Mouse (Mus musculus): ENCODE measurements at regions not wholly inside any gene's neighbourhood (a gene's known extent, or its start where the extent isn't known, plus 50 kb on each side); places are given as distances from the start of the nearest gene placed in this dataset.
"Not testable (repeated sequence)": the region's sequence is repeated elsewhere in the genome, so short reads cannot be mapped to it uniquely, and the experiment has no call there.

GRCm38 (mm10) chr16:42412031-42412430 is 71.6 kb upstream of the Gap43 start:
- H3K4me2 ChIP-seq (ENCODE audit: low read depth, low read length); H3K27me3 ChIP-seq (ENCODE audit: control insufficient read depth, insufficient read depth, low read length); ATAC-seq (ENCODE audit: insufficient read depth, low FRiP score); H3K9me3 ChIP-seq (replicated peaks; ENCODE audit: control insufficient read depth, low read length); H3K36me3 ChIP-seq (ENCODE audit: control insufficient read depth, insufficient read depth, low read length); H3K4me1 ChIP-seq (ENCODE audit: control insufficient read depth, insufficient read depth, low read length); H3K27ac ChIP-seq (ENCODE audit: low read length); H3K4me3 ChIP-seq (replicated peaks; ENCODE audit: low read length); H3K9ac ChIP-seq (ENCODE audit: low read length): not testable (repeated sequence)

- H3K4me1 ChIP-seq (ENCODE audit: control insufficient read depth, insufficient read depth, low read length): no peaks in the 10 kb centered on the region
- H3K4me2 ChIP-seq (ENCODE audit: low read depth, low read length): no peak overlapping the region
- no peaks in the 10 kb centered on the region for H3K36me3 ChIP-seq (ENCODE audit: control insufficient read depth, insufficient read depth, low read length)
- no peak for ATAC-seq (ENCODE audit: insufficient read depth, low FRiP score)
- H3K9me3 ChIP-seq (replicated peaks; ENCODE audit: control insufficient read depth, low read length): no peaks in the 10 kb centered on the region
- no peak overlapping the region for H3K9ac ChIP-seq (ENCODE audit: low read length)
- WGBS: 97% methylated on average over 1 of the region's 1 CpGs
- H3K27ac ChIP-seq (ENCODE audit: low read length): no peak overlapping the region
- no peak overlapping the region for H3K4me3 ChIP-seq (replicated peaks; ENCODE audit: low read length)
- no peaks in the 10 kb centered on the region for H3K27me3 ChIP-seq (ENCODE audit: control insufficient read depth, insufficient read depth, low read length)
Measured at GRCm38 (mm10) chr16:42396596-42396995, 56.1 kb upstream of the Gap43 start.

All from stomach, embryonic 16.5 days (tissue).